Mouse (Mus musculus) CH12.LX (cell line): ENCODE results near the gene S1pr4. TPM values are rescaled to one million over a fixed set of nuclear protein-coding genes. Genes with fewer than 3 reads are reported as not detected.
A peak's percentile ranks its signal among the peaks of the same experiment; 100 is the strongest.

ENCODE experiments used
- DNase-seq: peaks from one replicate; pipeline ENCODE4 v3.0.0-alpha.2; 2013; ENCODE audit errors: extremely low read depth
- H3K27ac ChIP-seq: 2 replicates; pipeline ENCODE4 v1.5.1; 2012; ENCODE audit warnings: low read depth, mild to moderate bottlenecking, control low read depth, moderate library complexity; ENCODE audit not compliant: insufficient read depth
- H3K27me3 ChIP-seq: replicated peaks from 2 replicates; pipeline ENCODE3; 2012; ENCODE audit warnings: inconsistent platforms
- H3K36me3 ChIP-seq, 2 experiments: replicated peaks in 1 of 2; 2 replicates each; pipeline versions ENCODE3 to v1.6.1; 2012; ENCODE audit warnings: inconsistent platforms in 1 of 2, low read length in 1 of 2, mild to moderate bottlenecking in 1 of 2, mixed read lengths in 1 of 2, moderate library complexity in 1 of 2; ENCODE audit not compliant: control insufficient read depth in 1 of 2, insufficient read depth in 1 of 2
- H3K4me1 ChIP-seq, 2 experiments: 2 replicates each; pipeline ENCODE4 v1.6.1; 2012; ENCODE audit warnings: inconsistent platforms in 1 of 2, moderate library complexity in 1 of 2; ENCODE audit not compliant: insufficient read depth in 2 of 2, control insufficient read depth in 1 of 2
- H3K4me2 ChIP-seq: 2 replicates; pipeline ENCODE4 v1.6.1; 2012; ENCODE audit warnings: low read depth, mild to moderate bottlenecking, control low read depth; ENCODE audit not compliant: poor library complexity, insufficient read depth, severe bottlenecking
- H3K4me3 ChIP-seq, 3 experiments: fragments of 150-350 bp in 1 of 3; sonication (generic) in 1 of 3; replicated peaks in 1 of 3; 2 replicates each; pipeline versions ENCODE3 to v1.5.1; 2011 to 2012; ENCODE audit warnings: low read depth in 2 of 3, low read length in 2 of 3, mild to moderate bottlenecking in 2 of 3, moderate library complexity in 2 of 3, control low read depth in 1 of 3, improper control_type of control experiment in 1 of 3, inconsistent platforms in 1 of 3, mixed read lengths in 1 of 3; ENCODE audit not compliant: poor library complexity in 1 of 3
- H3K79me2 ChIP-seq: replicated peaks from 2 replicates; pipeline ENCODE4 v1.6.1; 2012; ENCODE audit warnings: mild to moderate bottlenecking, moderate library complexity; ENCODE audit not compliant: control insufficient read depth, poor library complexity, insufficient read depth, severe bottlenecking; ENCODE audit errors: extremely low read depth
- H3K9ac ChIP-seq: 2 replicates; pipeline ENCODE4 v1.6.1; 2012; ENCODE audit warnings: low read depth, mild to moderate bottlenecking, control low read depth, moderate library complexity; ENCODE audit not compliant: insufficient read depth
- H3K9me3 ChIP-seq: replicated peaks from 2 replicates; pipeline ENCODE3; 2012; ENCODE audit warnings: low read length, inconsistent platforms, mixed read lengths
- CHD1 ChIP-seq: IDR thresholded peaks from 2 replicates; pipeline ENCODE4 v1.6.1; 2012; ENCODE audit warnings: low read depth, low read length, improper control_type of control experiment, inconsistent platforms
- CTCF ChIP-seq, 2 experiments: IDR thresholded peaks in 1 of 2; conservative IDR thresholded peaks in 1 of 2; 2 replicates each; pipeline ENCODE4 v1.5.1; 2011 to 2012; ENCODE audit warnings: low read depth in 2 of 2, low read length in 2 of 2, improper control_type of control experiment in 1 of 2, inconsistent platforms in 1 of 2, mild to moderate bottlenecking in 1 of 2, moderate library complexity in 1 of 2
- HCFC1 ChIP-seq: IDR thresholded peaks from 2 replicates; pipeline ENCODE4 v1.6.1; 2012; ENCODE audit warnings: low read depth, mild to moderate bottlenecking, inconsistent platforms, low read length, improper control_type of control experiment
- JUN ChIP-seq: IDR thresholded peaks from 2 replicates; pipeline ENCODE4 v1.6.1; 2011; ENCODE audit warnings: low read depth, mild to moderate bottlenecking, low read length, improper control_type of control experiment, moderate library complexity; ENCODE audit not compliant: insufficient read depth
- JUND ChIP-seq: conservative IDR thresholded peaks from 2 replicates; pipeline ENCODE4 v1.6.1; 2011; ENCODE audit warnings: low read depth, low read length, improper control_type of control experiment
- MEF2A ChIP-seq: IDR thresholded peaks from 2 replicates; pipeline ENCODE4 v1.6.1; 2014; ENCODE audit warnings: low read depth, mild to moderate bottlenecking, inconsistent platforms, low read length, improper control_type of control experiment, borderline replicate concordance
- POLR2AphosphoS2 ChIP-seq: IDR thresholded peaks from 2 replicates; pipeline ENCODE4 v1.6.1; 2011; ENCODE audit warnings: low read depth, low read length, improper control_type of control experiment
- RAD21 ChIP-seq: IDR thresholded peaks from 2 replicates; pipeline ENCODE4 v1.6.1; 2011; ENCODE audit warnings: low read depth, mild to moderate bottlenecking, low read length, improper control_type of control experiment, moderate library complexity
- RCOR1 ChIP-seq: conservative IDR thresholded peaks from 2 replicates; pipeline ENCODE4 v1.6.1; 2012; ENCODE audit warnings: low read depth, mild to moderate bottlenecking, inconsistent platforms, low read length, improper control_type of control experiment
- SIN3A ChIP-seq: IDR thresholded peaks from 2 replicates; pipeline ENCODE4 v1.6.1; 2012; ENCODE audit warnings: low read length, improper control_type of control experiment, inconsistent platforms
- SMC3 ChIP-seq: IDR thresholded peaks from 2 replicates; pipeline ENCODE4 v1.6.1; 2011; ENCODE audit warnings: low read depth, low read length, improper control_type of control experiment
- TBP ChIP-seq: conservative IDR thresholded peaks from 2 replicates; pipeline ENCODE4 v1.6.1; 2011; ENCODE audit warnings: low read depth, low read length, improper control_type of control experiment
- UBTF ChIP-seq: IDR thresholded peaks from 2 replicates; pipeline ENCODE4 v1.6.1; 2012; ENCODE audit warnings: low read depth, mild to moderate bottlenecking, inconsistent platforms, low read length, improper control_type of control experiment, moderate library complexity
- dilution Hi-C: fragments of 300-500 bp; cut with MboI; formaldehyde crosslinking; loops from 2 replicates; pipeline ENCODE4 v1.14.3; 2020; ENCODE audit warnings: low sequenced_read_pairs; ENCODE audit not compliant: extremely low pct_unique_long_range_greater_than_20kb, extremely low pct_ligation_motif_present
- in situ Hi-C: fragments of 300-500 bp; cut with MboI; formaldehyde crosslinking; loops from 3 replicates; pipeline ENCODE4 v1.14.3; 2019; ENCODE audit warnings: low sequenced_read_pairs, low pct_ligation_motif_present, low pct_unique_long_range_greater_than_20kb, mixed read lengths
- polyA plus RNA-seq: library from polyadenylated mRNA; unstranded; fragments of >175 nt; gene quantifications from 2 replicates; pipeline ENCODE4 v1.2.1, GENCODE M21; 2012; ENCODE audit warnings: low read depth; ENCODE audit not compliant: insufficient read length
- total RNA-seq, 2 experiments: library from RNA; depleted of rRNA; stranded (reverse); fragments of 300-350 nt in 1 of 2; fragments of >200 nt in 1 of 2; gene quantifications; 2 replicates each; pipeline ENCODE4 v1.2.3; 2012 to 2014

Gene S1pr4
- total and polyA plus RNA-seq, 3 experiments: 0.19 to 0.30 TPM; not detected in 1

GRCm38 (mm10) chr10:81486496-81486895, 13.4 kb downstream of the S1pr4 start:
- Histone ChIP-seq H3K27me3 (peaks cover 13% of the 10 kb centered on the region), H3K4me2 (no peak overlapping the region), H3K9ac (no peak overlapping the region), H3K79me2 (no peaks in the 10 kb centered on the region), H3K9me3 (no peaks in the 10 kb centered on the region), H3K4me3 (no peak overlapping the region), H3K27ac (no peak overlapping the region), H3K4me1 (peaks cover 3 to 4% of the 10 kb centered on the region in 2 experiments; a peak in 3 of 4 replicates), H3K36me3 (peaks cover 49 to 63% of the 10 kb centered on the region in 2 experiments)
- DNase-seq: no peak
- TF ChIP-seq JUND: no peak
- TF ChIP-seq JUN: no peak
- no peak for TF ChIP-seq UBTF
- TF ChIP-seq CTCF (conservative IDR thresholded peaks at IDR 0.05 in 1 of 2, IDR thresholded peaks at IDR 0.05 in 1 of 2; ENCODE audit: low read depth in 2 of 2, low read length in 2 of 2): no peak
- dilution Hi-C loops: no loop called here
- in situ Hi-C loops: no loop called here

DNA sequence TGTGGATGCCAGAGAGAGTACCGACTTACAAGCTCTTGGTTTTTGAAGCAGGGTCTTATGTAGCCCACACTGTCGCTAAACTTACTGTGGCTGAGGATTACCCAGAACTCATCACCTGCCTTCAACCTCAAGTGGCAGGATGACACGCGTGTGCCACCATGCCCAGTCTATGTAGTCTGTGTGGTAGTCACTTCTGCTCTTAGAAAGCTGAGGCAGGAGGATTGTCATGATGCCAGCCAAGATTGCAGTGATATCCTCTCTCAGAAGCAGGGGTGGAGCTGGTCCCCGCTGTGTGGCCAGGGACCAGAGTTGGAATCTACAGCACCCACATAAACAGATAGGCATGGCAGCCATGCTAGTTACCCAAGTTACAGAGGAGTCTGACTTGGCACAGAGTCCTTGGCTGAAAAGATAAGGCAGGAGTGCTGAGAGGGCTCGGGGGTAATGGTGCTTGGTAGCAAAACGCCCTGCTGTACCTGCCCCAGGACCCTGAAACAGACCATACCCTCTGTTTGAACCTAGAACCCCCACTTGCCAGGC, 14.4 kb downstream of the S1pr4 start:
- Histone ChIP-seq H3K79me2 (no peaks in the 10 kb centered on the region), H3K27me3 (peaks cover 21% of the 10 kb centered on the region), H3K4me2 (no peak overlapping the region), H3K4me1 (peaks cover 3 to 4% of the 10 kb centered on the region in 2 experiments; a peak in 3 of 4 replicates), H3K27ac (no peak overlapping the region), H3K9ac (no peak overlapping the region), H3K36me3 (peaks cover 40 to 53% of the 10 kb centered on the region in 2 experiments), H3K9me3 (no peaks in the 10 kb centered on the region), H3K4me3 (no peak overlapping the region)
- TF ChIP-seq TBP: no peak
- 0 out of 2 replicates have a peak, but pooled peaks have one; percentile 19 for TF ChIP-seq POLR2AphosphoS2
- TF ChIP-seq HCFC1: no peak
- no peak for TF ChIP-seq SIN3A
- no peak for DNase-seq
- dilution Hi-C loops (no loop called here), in situ Hi-C loops (no loop called here)

GRCm38 (mm10) chr10:81485060-81485449, 14.9 kb downstream of the S1pr4 start:
- peaks cover 35 to 48% of the 10 kb centered on the region in 2 experiments for H3K36me3 ChIP-seq
- TF ChIP-seq MEF2A (no peak), CTCF (conservative IDR thresholded peaks at IDR 0.05 in 1 of 2, IDR thresholded peaks at IDR 0.05 in 1 of 2; ENCODE audit: low read depth in 2 of 2, low read length in 2 of 2) (peak in 1 of 2 experiments; percentile 38; a peak in 2 of 4 replicates), RAD21 (peak; percentile 27), UBTF (no peak), CHD1 (no peak), RCOR1 (no peak), SMC3 (peak; percentile 9; the same call in 1 of the 2 replicates), POLR2AphosphoS2 (peak; percentile 37; the same call in 1 of the 2 replicates)
- H3K4me1 ChIP-seq: peaks cover 3 to 4% of the 10 kb centered on the region in 2 experiments; a peak in 3 of 4 replicates
- no peaks in the 10 kb centered on the region for H3K9me3 ChIP-seq
- dilution Hi-C loops: no loop called here
- no peak overlapping the region for H3K4me3 ChIP-seq
- H3K9ac ChIP-seq: no peak overlapping the region
- no peak overlapping the region for H3K27ac ChIP-seq
- no peak overlapping the region for H3K4me2 ChIP-seq
- peaks cover 26% of the 10 kb centered on the region for H3K27me3 ChIP-seq
- H3K79me2 ChIP-seq: no peaks in the 10 kb centered on the region
- no peak for DNase-seq
- in situ Hi-C loops: no loop called here
